In the genomic region with DNA sequence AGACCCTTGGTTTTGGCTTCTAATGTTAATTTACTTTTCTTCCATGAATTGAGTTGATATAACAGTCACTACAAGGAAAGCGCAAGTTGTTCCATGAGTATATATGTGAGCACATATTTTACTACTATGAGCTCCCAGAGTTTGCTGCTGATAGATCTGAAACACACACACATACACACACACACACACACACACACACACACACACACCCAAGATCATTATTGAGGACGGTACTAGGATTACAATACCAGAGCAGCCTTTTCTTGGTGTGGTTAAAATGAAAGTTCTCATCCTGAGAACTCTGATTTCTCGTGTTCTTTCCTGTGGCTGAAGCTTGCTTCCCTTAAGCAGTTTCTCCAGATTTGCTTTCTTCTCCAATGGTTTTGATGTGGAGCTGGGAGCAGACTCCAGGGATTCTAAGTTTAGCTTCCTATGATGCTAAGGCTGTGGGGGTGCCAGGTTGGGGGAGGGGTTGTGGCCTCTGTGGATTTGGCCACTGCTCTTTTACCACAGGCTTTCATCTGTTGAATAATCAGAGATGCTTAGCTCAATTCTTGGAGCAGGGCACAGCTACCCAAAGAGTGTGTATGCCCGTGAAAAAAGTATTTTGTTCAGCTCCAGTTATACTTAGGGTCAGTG, we compare ENCODE assay signal across 11 mouse cellular contexts. TPM values are rescaled to one million over a fixed set of nuclear protein-coding genes. Genes with fewer than 3 reads are reported as not detected.
DNase-seq lines count a peak whose midpoint lies in the region; ATAC-seq and TF ChIP-seq lines count a peak whose summit lies in the region.
"Had no signal": no experiment of that assay in that cellular context is flagged by ENCODE, and none has a peak within 500 bp of the region (broad histone marks: within the 10 kb centered on the region; RNA-seq: fewer than 3 reads in every experiment).

No protein-coding gene starts in this region.

- H3K27me3 ChIP-seq in hindbrain, embryonic 12.5 days = no peaks in the 10 kb centered on the region
- H3K27me3 ChIP-seq in hindbrain, embryonic 11.5 days (ENCODE audit: control insufficient read depth, insufficient read depth, low read length) = no peaks in the 10 kb centered on the region
- H3K27me3 ChIP-seq in stomach, embryonic 16.5 days (ENCODE audit: control insufficient read depth, insufficient read depth, low read length) = no peaks in the 10 kb centered on the region
- no peaks in the 10 kb centered on the region for H3K27me3 ChIP-seq in stomach, postnatal 0 days (ENCODE audit: control insufficient read depth, insufficient read depth, low read length)
- H3K27me3 ChIP-seq: liver, embryonic 13.5 days had no signal

- no peak overlapping the region for H3K4me3 ChIP-seq in hindbrain, embryonic 12.5 days
- no peak overlapping the region for H3K4me3 ChIP-seq in hindbrain, embryonic 11.5 days (ENCODE audit: low read depth, low read length)
- H3K4me3 ChIP-seq in stomach, embryonic 16.5 days (replicated peaks; ENCODE audit: low read length) = no peak overlapping the region
- H3K4me3 ChIP-seq in stomach, postnatal 0 days (ENCODE audit: low read depth, low read length) = no peak overlapping the region
- H3K4me3 ChIP-seq: liver, embryonic 13.5 days; myocyte had no signal

- H3K9ac ChIP-seq in hindbrain, embryonic 12.5 days = no peak overlapping the region
- no peak overlapping the region for H3K9ac ChIP-seq in hindbrain, embryonic 11.5 days (ENCODE audit: low read depth, low read length)
- no peak overlapping the region for H3K9ac ChIP-seq in stomach, embryonic 16.5 days (ENCODE audit: low read length)
- H3K9ac ChIP-seq in stomach, postnatal 0 days (ENCODE audit: low read length) = no peak overlapping the region
- H3K9ac ChIP-seq: liver, embryonic 13.5 days had no signal

- WGBS in hindbrain, embryonic 12.5 days = 76% methylated on average over 4 of the region's 4 CpGs
- WGBS in hindbrain, embryonic 11.5 days = 80% methylated on average over 4 of the region's 4 CpGs
- WGBS in stomach, embryonic 16.5 days = 78% methylated on average over 4 of the region's 4 CpGs
- 82% methylated on average over 4 of the region's 4 CpGs for WGBS in stomach, postnatal 0 days

- 0 out of 2 replicates have a peak, but pooled peaks cover 4% of the 10 kb centered on the region for H3K4me1 ChIP-seq in hindbrain, embryonic 12.5 days
- H3K4me1 ChIP-seq in hindbrain, embryonic 11.5 days (replicated peaks; ENCODE audit: control insufficient read depth, insufficient read depth, low read length) = no peaks in the 10 kb centered on the region; the same call in 1 of the 2 replicates
- H3K4me1 ChIP-seq in stomach, embryonic 16.5 days (ENCODE audit: control insufficient read depth, insufficient read depth, low read length) = no peaks in the 10 kb centered on the region
- no peaks in the 10 kb centered on the region for H3K4me1 ChIP-seq in stomach, postnatal 0 days (replicated peaks; ENCODE audit: control insufficient read depth, insufficient read depth)

- peaks cover 27% of the 10 kb centered on the region for H3K36me3 ChIP-seq in hindbrain, embryonic 12.5 days
- no peaks in the 10 kb centered on the region for H3K36me3 ChIP-seq in hindbrain, embryonic 11.5 days (ENCODE audit: control insufficient read depth, insufficient read depth, low read length)
- peaks cover 12% of the 10 kb centered on the region; the same call in 1 of the 2 replicates for H3K36me3 ChIP-seq in stomach, embryonic 16.5 days (ENCODE audit: control insufficient read depth, insufficient read depth, low read length)
- peaks cover 11% of the 10 kb centered on the region for H3K36me3 ChIP-seq in stomach, postnatal 0 days (ENCODE audit: control insufficient read depth, insufficient read depth, low read length)

- no peak overlapping the region for H3K4me2 ChIP-seq in hindbrain, embryonic 12.5 days (replicated peaks)
- no peak overlapping the region for H3K4me2 ChIP-seq in hindbrain, embryonic 11.5 days (replicated peaks; ENCODE audit: low read depth, low read length)
- H3K4me2 ChIP-seq in stomach, embryonic 16.5 days (ENCODE audit: low read depth, low read length) = no peak overlapping the region
- no peak overlapping the region for H3K4me2 ChIP-seq in stomach, postnatal 0 days (replicated peaks; ENCODE audit: low read depth)
- H3K4me2 ChIP-seq: liver, embryonic 13.5 days had no signal

- peak overlapping the region; percentile 23; the same call in 1 of the 2 replicates for H3K27ac ChIP-seq in hindbrain, embryonic 12.5 days
- no peak overlapping the region for H3K27ac ChIP-seq in hindbrain, embryonic 11.5 days (ENCODE audit: low read depth, low read length)
- H3K27ac ChIP-seq in stomach, embryonic 16.5 days (ENCODE audit: low read length) = peak overlapping the region; percentile 9; the same call in 1 of the 2 replicates
- H3K27ac ChIP-seq in stomach, postnatal 0 days (replicated peaks) = no peak overlapping the region; the same call in 1 of the 2 replicates
- H3K27ac ChIP-seq: liver, embryonic 13.5 days had no signal

- no peak for TF ChIP-seq CTCF in stomach, postnatal 0 days (IDR thresholded peaks at IDR 0.05; ENCODE audit: low read depth)

- no peak for DNase-seq in hindbrain, embryonic 11.5 days (ENCODE audit: low spot score)
- DNase-seq in stomach, postnatal 0 days (ENCODE audit: low spot score) = no peak
- DNase-seq in heart, adult 9 months (ENCODE audit: low spot score in 2 of 2) = peak; percentile 17 to 56
- peak; percentile 39 for DNase-seq in skeletal muscle tissue, adult 2 months (ENCODE audit: low read depth, low spot score)
- no peak for DNase-seq in ovary, postnatal 36 days (ENCODE audit: low spot score)
- no peak for DNase-seq in ovary, postnatal 10 days (ENCODE audit: low spot score)
- DNase-seq: liver, embryonic 13.5 days; thymus, postnatal 4 days had no signal

- peaks cover 4% of the 10 kb centered on the region for H3K9me3 ChIP-seq in hindbrain, embryonic 12.5 days (replicated peaks)
- no peaks in the 10 kb centered on the region for H3K9me3 ChIP-seq in hindbrain, embryonic 11.5 days (ENCODE audit: control insufficient read depth, low read length)
- H3K9me3 ChIP-seq in stomach, embryonic 16.5 days (replicated peaks; ENCODE audit: control insufficient read depth, low read length) = 0 out of 2 replicates have a peak, but pooled peaks cover 4% of the 10 kb centered on the region
- H3K9me3 ChIP-seq in stomach, postnatal 0 days (ENCODE audit: control insufficient read depth, low read length) = no peaks in the 10 kb centered on the region
- H3K9me3 ChIP-seq: liver, embryonic 13.5 days had no signal

- no peak for TF ChIP-seq EP300 in stomach, postnatal 0 days (optimal IDR thresholded peaks at IDR 0.05)

- no peak for ATAC-seq in hindbrain, embryonic 12.5 days (ENCODE audit: low FRiP score)
- ATAC-seq in hindbrain, embryonic 11.5 days (ENCODE audit: low FRiP score) = no peak
- ATAC-seq in stomach, embryonic 16.5 days (ENCODE audit: insufficient read depth, low FRiP score) = no peak
- ATAC-seq in stomach, postnatal 0 days (ENCODE audit: low FRiP score, low TSS enrichment) = no peak

RNA-seq across cellular contexts. Expression of gene Dstyk, which starts 19.1 kb away (rescaled TPM):
- 14.3 and 14.6 TPM in 2 replicates for polyA plus RNA-seq in hindbrain, embryonic 12.5 days (2016; fragmentation: Nextera tagmentation; extraction: Ambion mirVana)
- 11.5 and 12.3 TPM in 2 replicates for polyA plus RNA-seq in hindbrain, embryonic 11.5 days (2014; fragmentation: Nextera tagmentation; extraction: Ambion mirVana)
- polyA plus RNA-seq in stomach, embryonic 16.5 days (2015; fragmentation: Nextera tagmentation; extraction: Ambion mirVana) = 11.6 and 12.3 TPM in 2 replicates
- 5.2 and 5.5 TPM in 2 replicates for polyA plus RNA-seq in stomach, postnatal 0 days (2015; fragmentation: Nextera tagmentation; extraction: Ambion mirVana)

RNA-seq across cellular contexts. Expression of gene Rbbp5, which starts 40.7 kb away (rescaled TPM):
- 53.7 and 53.8 TPM in 2 replicates for polyA plus RNA-seq in hindbrain, embryonic 12.5 days (2016; fragmentation: Nextera tagmentation; extraction: Ambion mirVana)
- polyA plus RNA-seq in hindbrain, embryonic 11.5 days (2014; fragmentation: Nextera tagmentation; extraction: Ambion mirVana) = 58.5 and 65.3 TPM in 2 replicates
- 38.4 and 39.6 TPM in 2 replicates for polyA plus RNA-seq in stomach, embryonic 16.5 days (2015; fragmentation: Nextera tagmentation; extraction: Ambion mirVana)
- polyA plus RNA-seq in stomach, postnatal 0 days (2015; fragmentation: Nextera tagmentation; extraction: Ambion mirVana) = 13.8 and 13.9 TPM in 2 replicates

RNA-seq across cellular contexts. Expression of gene Tmcc2, which starts 45.4 kb away (rescaled TPM):
- 36.3 and 37.8 TPM in 2 replicates for polyA plus RNA-seq in hindbrain, embryonic 12.5 days (2016; fragmentation: Nextera tagmentation; extraction: Ambion mirVana)
- polyA plus RNA-seq in hindbrain, embryonic 11.5 days (2014; fragmentation: Nextera tagmentation; extraction: Ambion mirVana) = 12.0 and 14.1 TPM in 2 replicates
- polyA plus RNA-seq in stomach, embryonic 16.5 days (2015; fragmentation: Nextera tagmentation; extraction: Ambion mirVana) = 25.5 and 28.3 TPM in 2 replicates
- polyA plus RNA-seq in stomach, postnatal 0 days (2015; fragmentation: Nextera tagmentation; extraction: Ambion mirVana) = 2.4 and 2.6 TPM in 2 replicates

Comparison
In these comparisons a context has a peak if more than half of its experiments do, and no peak if none do; other contexts are left out.
1. H3K27ac ChIP-seq: peak in hindbrain, embryonic 12.5 days (single experiment) and stomach, embryonic 16.5 days (single experiment); none in hindbrain, embryonic 11.5 days (single experiment) and stomach, postnatal 0 days (single experiment).
2. DNase-seq: peak in heart, adult 9 months (2 of 2) and skeletal muscle tissue, adult 2 months (single experiment); none in hindbrain, embryonic 11.5 days (single experiment), stomach, postnatal 0 days (single experiment), ovary, postnatal 36 days (single experiment) and ovary, postnatal 10 days (single experiment).